Mouse (Mus musculus) megakaryocyte progenitor cell, adult 5-6 weeks (primary cell): ENCODE data around the gene Mrc2. TPM values are rescaled to one million over a fixed set of nuclear protein-coding genes. Genes with fewer than 3 reads are reported as not detected.
A peak's percentile ranks its signal among the peaks of the same experiment; 100 is the strongest.

ENCODE experiments used
- ATAC-seq: replicated peaks from 2 replicates; pipeline ENCODE4 v1.8.0; 2016; ENCODE audit warnings: mild to moderate bottlenecking, moderate TSS enrichment, inconsistent platforms; ENCODE audit not compliant: poor library complexity
- total RNA-seq, 2 experiments: library from RNA; stranded (forward) in 1 of 2; stranded (reverse) in 1 of 2; fragments of 157-497, 149-512 nt in 1 of 2; fragments of 200-1000 nt in 1 of 2; gene quantifications; 2 replicates each; pipeline versions ENCODE4 v1.2.3 to v1.2.4; 2015 to 2017

Mrc2 gene
- total RNA-seq, 2 experiments from 2014 or later, result not detected

DNA sequence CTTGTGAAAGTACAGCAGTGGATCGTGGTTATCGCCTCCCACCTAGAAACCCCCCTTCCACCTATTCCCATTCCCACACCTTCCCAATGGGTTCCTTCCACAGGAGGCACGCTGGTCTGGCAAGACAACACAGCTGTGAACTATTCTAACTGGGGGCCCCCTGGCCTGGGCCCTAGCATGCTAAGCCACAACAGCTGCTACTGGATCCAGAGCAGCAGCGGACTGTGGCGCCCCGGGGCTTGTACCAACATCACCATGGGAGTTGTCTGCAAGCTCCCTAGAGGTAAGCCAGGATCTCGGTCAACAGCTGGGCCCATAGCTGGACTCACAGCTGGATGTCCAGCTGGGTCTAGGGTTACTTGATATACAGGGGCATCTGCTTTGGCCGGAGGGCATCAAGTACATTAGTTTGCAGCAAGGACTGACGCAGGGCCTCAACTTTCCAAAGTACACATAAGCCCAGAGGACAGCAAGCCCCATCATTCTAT lies 56.1 kb downstream of the Mrc2 start:
- no peak for ATAC-seq

DNA sequence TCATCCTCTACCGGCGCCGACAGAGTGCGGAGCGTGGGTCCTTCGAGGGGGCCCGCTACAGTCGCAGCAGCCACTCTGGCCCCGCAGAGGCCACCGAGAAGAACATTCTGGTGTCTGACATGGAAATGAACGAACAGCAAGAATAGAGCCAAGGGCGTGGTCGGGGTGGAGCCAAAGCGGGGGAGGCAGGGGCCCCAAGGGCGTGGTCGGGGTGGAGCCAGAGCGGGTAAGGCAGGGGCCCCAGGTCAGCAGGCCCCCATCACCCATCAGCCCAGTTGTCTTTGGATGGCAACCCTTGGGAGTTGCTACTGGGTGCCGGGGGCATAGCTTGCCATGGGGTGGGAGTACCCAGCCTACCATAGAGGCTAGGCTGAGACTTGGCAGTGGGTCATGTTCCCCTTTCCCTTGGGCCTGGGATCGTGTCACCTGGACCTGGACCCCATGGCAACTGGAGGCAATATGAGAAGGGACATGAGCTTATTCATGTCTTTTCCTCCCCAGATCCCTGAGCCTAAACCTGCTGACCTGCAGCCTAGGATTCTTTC lies 57.4 kb downstream of the Mrc2 start:
- ATAC-seq, result no peak

DNA sequence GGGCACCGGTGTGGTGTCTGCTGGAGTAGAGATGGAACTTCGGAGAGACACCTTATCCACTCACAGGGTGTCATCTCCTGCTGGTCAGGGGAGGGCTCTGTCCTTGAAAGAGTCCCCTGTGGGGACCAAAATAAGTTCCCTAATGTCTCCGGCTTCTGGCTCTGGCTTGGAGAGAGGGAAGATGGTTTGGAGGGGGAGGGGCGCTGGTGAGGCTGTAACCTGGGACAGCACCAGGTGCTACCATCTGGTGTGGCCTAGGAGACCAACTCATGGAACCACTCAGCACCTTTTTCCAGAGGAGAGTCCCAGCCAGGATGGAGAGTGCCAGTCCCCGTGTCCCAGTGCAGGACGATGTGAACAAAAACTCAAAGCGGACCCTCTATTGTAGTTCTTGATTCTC lies 58.2 kb downstream of the Mrc2 start:
- ATAC-seq, result no peak

DNA sequence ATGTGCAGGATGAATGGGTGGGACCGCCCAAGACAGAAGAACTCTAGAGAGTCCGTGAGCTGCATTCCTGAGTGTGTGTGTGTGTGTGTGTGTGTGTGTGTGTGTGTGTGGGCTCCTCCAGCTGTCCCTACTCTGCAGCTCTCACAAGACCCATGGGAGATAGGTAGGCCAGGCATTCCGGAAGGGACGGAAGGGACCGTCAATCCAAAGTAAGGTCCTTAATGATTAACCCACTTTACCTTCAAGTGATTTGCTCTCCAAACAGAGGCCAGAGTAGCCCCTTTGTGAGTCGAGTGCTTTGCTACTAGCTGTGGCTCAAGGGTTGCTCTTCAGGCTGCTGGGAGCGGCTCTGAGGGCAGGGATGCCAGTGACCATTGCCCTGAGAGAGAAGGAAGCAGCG lies 59.7 kb downstream of the Mrc2 start:
- no peak for ATAC-seq

DNA sequence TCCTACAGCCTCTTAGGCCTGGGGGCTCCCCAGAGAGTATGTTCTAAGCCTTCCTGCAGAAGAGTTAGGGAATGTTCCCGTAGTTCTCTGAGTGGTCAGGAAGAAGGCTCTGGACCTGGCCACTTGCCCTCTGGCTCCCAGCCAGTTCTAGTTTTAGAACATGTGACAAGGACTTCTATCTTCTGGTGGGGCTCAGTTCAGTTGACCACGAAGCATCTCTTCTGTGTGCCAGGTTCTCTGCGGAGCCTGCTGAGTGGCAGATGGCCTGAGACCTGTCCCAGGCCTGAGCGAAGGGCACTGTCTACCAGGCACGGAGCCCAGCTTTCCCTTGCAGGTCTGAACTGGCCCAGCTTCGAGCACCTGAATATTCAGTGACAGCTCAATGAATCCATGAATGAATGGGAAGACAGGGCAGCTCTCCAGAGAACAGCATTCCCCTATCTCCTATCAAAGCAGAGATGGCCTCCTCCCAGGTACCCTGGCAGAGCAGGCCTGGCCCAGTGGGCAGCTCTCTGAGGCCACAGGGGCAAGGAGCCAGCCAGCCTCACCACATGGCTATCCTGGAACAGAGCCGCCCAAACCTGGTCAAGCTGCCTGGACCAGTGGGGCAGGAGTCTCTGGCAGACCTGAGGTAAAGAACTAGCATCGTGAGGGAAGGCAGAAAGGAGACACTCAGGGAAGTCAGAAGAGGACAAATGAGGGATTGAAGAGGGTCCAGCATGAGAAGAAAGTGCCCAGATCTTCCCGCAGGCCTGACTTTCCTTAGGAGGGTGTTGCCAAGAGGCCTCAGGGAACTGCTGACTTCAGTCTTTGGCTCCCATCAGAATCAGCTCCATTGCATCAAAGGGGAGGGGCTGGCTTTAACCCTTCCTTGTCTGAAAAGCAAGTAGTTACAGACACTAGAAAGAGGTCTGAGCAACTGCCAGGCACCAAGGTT lies 60.8 kb downstream of the Mrc2 start:
- no peak for ATAC-seq

DNA sequence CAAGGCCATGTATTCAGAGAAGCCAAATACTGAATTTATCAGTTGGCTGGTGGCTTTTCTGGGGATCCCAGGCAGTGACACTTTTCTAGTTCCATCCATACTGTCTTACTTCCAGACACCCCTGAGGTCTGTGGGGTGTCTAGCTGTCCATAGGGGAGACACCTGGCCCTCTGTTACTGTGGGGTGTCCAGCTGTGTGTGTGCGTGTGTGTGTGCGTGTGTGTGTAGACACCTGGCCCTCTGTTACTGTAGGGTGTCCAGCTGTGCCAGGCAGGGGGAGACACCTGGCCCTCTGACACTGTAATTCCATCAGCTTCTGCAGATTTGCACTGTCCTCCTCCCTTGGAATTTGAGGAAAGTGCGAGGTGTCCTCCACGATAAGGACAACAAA lies 61.4 kb downstream of the Mrc2 start:
- no peak for ATAC-seq

DNA sequence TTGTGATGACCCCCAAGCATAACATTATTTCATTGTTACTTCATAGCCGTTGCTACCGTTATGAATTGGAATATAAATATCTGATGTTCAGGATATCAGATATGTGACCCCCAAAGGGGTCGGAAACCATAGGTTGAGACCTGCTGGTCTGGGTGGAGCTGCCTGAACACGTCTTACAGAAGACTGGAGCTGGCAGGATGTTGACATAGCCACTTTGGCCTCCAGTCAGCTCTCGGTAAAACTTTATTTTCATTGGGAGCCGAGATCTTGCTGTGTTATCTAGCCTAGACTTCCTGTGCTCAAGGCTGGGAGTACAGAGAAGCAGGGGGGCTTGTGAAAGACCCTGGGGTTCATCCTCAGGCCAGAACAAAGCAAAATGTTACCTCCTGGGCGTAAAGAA lies 63.9 kb downstream of the Mrc2 start:
- no peak for ATAC-seq

DNA sequence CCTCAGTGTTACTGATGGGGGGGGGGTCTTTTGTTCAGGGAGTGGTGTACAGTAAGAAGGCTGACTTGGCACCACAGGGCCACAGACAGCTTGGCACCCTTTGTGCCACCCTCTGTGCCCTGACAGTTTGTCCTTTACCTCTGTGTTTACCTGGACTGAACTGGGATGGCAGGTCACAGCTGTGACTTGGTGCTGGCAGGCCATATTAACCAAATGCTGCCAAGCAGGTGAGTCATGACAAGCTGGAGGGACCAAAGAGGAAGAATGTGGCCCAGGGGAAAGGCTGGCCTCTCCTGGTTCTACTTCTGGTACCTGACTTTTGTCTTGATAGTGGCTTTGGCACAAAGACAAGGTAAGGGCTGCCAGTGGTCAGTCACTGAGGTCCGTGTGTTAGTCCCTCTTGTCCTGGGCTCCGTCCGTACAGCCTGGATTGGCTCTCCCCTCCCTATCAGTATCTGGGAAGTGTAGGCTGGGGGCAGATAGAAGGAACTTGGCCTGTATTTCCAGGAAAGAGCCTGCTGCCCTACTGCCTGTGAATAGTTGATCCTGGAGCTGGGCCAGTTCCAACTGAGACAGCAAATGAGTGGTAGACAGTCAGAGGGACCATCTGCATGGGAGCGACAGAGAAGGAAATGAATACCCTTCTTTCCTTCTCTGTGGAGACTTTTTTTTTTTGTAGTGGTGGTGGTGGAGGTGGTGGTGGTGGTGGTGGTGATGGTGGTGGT lies 69.8 kb downstream of the Mrc2 start:
- no peak for ATAC-seq

DNA sequence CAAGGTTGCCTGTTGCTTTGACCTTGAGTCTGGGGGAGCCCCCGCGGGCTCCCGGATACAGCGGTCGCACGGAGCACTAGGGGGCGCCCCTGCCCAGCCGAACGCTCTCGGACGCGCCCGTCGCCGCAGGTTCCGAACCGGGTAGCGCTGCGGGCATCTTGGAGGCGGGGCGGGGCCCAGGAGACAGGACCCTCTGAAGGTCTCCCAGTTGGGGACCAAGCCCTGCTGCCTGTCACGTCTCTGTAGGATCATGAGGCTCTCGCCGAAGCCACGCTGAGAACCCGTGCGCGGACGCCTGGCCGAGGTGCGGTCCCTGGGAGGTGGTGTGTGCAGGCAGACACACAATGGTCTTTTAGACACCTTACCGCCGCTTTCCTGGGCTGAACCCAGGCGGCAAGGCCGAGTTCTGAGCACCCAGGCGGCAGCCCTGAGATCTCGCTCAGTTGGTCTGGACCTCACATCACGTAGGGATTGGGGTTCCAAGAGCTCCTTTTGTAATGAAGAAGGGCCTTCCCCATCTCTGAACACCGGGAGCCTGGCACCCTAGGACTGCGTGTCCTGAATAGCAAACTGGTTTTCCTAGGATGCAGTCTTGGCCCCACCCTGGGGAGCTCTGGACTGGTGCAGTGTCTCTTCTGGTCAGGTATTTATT lies 70.6 kb downstream of the Mrc2 start:
- peak; percentile 62 for ATAC-seq

DNA sequence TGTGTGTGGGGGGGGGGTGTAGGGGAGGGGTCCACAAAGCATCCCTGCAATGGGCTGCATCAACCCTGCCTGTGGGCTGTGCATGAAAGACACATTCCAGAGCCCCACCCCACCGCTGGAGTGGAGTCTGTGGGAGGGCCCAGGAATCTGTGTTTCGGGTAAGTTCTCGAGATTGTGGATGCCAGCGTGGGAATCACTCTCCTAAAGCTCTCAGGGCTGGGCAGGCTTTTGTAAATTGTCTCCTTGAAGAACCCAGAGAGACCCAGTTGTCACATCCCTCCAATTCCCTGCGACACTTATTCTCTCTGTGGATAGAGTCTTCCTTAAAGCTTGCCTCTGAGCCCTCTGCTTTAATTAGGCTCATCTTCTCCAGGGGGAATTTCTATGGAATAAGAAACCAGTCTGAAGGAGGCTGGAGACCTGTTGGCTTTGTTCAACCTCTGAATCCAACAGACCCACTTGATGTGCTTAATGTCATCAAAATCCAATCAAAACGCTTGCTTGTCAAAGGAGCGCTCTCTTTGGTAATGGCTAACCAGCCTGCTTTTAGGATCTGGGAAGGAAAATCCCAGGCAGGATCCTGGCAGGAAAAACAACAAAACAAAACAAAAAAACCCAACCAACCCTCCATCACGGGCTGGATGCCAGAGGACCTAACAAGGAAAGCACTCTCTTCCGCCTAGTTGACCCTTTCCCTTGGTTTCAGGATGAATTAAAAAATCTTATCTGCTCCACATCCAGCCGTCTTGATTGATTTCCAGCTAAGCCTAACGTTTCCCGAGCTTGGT lies 71.3 kb downstream of the Mrc2 start:
- ATAC-seq, result no peak

DNA sequence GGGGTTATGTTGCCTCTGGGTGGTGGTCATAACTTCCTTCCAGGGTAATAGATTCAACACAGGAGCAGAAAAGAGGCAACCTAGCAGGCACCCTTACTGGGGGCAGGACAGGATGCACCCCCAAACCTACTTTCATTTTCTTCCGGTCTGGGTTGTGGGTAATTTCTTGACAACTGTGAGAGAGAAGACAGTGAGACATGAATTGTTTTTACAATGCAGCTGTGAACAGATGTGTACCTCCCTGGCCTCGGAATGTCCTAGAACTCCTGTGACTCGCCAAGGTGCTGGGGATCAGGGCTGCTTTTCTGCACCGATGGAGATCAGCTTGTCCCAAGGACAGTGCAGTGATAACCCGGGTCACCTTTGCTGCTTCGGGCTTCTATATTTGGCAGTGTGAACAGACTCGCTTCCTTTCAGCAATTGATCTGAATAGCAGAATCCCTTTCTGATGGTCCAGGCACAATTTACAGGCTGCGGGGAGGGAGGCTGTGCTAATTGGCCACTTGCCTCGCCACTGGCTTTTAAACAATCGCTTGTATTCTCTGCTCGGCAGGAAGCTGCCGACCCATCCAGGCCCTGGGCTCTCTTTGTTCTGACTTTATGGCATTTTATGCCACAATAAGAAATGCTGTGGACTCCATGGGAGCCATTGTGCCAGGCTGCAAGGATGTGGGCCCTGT lies 72.1 kb downstream of the Mrc2 start:
- ATAC-seq, result no peak

DNA sequence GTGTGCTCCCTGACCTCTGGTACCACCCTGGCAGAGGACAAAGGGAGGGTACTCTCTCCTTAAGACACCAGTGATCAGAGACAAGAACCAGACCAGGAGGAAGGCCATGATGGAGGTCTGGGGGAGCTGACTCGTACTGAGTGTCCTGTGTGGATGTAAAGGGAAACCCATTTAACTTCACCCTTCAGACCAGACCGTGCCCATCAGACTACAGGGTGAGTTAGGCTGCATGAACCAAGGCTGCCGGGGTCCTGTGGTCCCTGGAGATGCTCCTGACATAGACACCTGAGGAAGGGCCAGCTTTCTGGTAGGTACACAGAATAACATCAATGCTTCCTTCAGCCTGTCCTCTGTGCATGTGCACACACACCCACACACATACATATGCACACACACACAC lies 73.2 kb downstream of the Mrc2 start:
- ATAC-seq, result peak; percentile 3

DNA sequence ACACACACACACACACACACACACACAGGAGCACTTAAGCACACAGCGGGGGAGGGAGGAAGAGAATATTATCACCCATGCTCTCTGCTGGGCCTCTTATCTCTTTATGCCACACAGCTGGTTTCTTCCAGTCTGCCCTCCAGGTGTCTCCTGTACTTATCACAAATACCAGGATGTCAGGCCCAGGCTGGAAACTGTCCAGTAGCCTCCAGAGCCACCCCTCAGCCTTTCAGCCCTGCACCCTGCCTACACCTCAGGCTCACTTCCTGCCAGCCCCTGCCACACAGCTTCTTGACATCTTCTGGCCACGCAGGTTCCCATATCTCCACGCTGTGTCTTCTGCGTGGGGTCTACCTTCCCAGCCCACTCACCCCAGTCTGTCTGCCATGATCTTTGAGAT lies 73.6 kb downstream of the Mrc2 start:
- peak; percentile 81 for ATAC-seq

DNA sequence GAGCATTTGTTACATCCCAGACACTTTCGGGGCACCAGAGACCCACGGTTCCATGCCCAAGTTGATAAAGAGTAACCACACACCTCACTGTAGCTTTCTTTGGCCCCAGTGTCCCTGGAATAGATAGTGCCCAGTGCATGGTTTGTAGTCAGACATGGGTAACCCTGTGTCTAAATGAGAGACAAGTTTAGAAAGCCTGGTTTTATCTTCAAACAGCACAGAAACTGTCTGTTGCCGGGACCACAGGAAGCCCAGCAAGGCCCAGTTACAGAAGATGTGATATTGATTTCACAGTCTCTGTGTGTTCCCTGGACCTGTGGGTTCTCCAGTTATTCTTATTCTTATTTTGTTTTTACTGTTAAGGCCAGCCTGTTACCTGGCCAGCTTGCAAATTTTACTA lies 74.7 kb downstream of the Mrc2 start:
- ATAC-seq, result peak; percentile 12; the same call in 1 of the 2 replicates

DNA sequence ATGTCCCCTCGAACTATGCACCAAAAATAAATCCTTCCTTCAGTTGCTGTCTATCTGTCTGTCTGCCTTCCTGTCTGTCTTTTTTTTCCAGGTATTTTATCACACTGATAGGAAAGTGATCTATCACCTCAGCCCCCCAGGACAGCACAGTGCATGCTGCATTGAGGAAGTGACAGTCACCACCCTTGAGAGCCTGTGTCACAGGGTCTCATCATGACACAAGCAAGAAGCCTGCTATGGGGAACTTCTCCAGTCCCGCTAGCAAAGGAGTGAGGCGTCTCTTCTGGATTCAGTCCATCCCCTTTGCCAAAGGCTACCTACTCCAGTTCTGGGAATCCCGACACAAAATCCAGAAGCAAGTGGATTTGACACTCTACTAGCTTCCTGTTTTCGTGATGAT lies 76.4 kb downstream of the Mrc2 start:
- ATAC-seq, result 0 out of 2 replicates have a peak, but pooled peaks have one; percentile 10

DNA sequence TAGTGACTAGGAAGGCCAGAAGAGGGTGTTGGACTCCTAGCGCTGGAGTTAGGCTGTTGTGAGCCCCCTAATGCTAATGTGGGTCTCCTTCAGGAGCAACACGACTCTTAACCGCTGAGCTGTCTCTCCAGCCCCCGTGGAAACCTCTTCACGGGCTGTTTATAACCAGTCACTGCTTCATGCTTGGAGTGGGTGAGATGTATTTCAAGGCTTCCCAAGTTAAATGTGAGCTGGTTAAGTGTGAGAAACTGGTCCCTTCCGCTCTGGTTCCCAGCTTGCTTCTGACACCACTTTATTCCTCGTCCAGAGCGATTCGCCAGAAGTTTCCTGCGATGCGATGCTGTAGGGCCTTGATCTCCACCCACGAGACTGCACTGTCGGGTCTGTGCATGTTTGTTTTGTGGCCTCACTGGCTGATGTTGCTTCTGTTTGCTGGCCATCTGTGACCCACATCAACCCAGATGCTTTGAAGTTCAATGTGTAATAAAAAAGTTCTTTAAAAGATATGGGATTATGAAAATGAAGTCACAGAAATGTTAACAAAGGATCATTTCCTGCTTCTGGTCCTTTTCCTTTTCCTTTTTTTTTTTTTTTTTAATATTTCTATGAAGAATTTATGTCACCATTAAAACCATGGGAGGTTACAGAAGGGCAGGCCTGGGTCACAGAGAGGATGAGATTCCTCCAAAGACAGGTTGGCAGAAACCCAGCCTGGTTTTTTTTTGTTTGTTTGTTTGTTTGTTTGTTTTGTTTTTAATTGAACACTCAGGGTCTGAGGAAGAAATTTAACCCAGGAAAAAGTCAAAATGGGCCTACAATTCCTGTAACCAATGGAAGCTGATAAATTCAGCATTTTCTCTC lies 77.3 kb downstream of the Mrc2 start:
- no peak for ATAC-seq

DNA sequence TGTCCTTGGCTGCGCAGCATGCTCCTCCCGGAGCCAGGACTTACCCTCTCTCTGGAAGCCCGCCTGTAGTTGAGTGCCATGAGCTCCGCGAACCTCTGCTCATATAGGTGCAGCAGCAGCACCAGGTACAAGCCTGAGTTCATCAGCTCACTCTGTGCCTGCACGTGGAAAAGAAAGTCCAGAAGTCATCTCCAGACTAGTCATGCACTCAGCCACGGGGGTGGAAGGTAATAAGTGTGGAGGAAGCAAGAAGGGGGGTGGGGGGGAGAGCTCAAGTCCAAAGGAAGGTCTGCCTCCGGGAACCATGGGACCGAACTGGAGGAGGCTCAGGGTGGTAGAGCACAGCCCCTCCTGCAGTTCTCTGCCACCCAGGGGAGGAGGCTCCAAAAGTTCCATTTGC lies 79.4 kb downstream of the Mrc2 start:
- ATAC-seq, result no peak

DNA sequence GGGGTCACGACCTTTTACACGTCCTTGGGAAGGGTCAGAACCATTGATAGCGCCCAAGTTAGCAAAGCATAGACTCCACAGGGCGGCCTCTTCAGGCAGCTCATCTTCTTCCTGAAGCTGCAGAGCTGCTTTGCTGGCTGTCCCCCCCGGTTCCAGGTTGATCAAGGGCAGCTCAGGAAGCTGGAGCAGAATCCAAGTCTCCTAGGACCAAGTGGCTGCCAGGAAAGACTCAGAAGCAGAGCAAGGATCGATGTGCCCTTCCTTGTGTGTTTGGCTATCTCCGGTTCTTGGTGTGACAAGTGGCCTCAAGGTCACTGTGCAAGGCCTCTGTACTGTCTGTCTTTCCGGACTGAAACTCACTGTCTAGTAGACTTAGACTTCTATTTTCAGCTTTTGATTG lies 81.4 kb downstream of the Mrc2 start:
- ATAC-seq, result no peak
